Mouse (Mus musculus) thymus, postnatal 10 days (tissue): ENCODE measurements at regions not wholly inside any gene's neighbourhood (a gene's known extent, or its start where the extent isn't known, plus 50 kb on each side); places are given as distances from the start of the nearest gene placed in this dataset.
A peak's percentile ranks its signal among the peaks of the same experiment; 100 is the strongest.

Experiments used
- DNase-seq, 2 experiments: peaks; one replicate each; pipeline ENCODE4 v3.0.0; 2021; ENCODE audit warnings: low spot score in 2 of 2

DNA sequence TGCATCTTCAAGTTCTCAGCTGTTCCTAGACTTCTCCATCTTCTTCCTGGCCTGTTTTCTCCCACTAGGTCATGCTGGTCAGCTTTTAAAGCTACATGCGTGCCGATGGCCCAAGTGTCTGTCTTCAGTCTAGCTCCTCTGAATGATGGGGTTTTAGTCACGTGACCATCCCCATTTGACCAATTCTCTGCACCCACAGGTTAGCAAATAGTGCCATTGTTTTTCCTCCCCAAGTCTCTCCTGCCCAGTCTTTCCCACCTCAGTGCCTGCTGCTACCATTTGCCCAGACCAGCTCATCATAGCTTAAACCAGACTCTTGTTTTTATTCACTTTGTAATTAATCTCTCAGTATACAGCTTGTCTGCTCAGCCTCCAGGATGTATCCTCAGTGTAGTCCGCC is 62.3 kb downstream of the Zfp706 start:
- no peak for DNase-seq

DNA sequence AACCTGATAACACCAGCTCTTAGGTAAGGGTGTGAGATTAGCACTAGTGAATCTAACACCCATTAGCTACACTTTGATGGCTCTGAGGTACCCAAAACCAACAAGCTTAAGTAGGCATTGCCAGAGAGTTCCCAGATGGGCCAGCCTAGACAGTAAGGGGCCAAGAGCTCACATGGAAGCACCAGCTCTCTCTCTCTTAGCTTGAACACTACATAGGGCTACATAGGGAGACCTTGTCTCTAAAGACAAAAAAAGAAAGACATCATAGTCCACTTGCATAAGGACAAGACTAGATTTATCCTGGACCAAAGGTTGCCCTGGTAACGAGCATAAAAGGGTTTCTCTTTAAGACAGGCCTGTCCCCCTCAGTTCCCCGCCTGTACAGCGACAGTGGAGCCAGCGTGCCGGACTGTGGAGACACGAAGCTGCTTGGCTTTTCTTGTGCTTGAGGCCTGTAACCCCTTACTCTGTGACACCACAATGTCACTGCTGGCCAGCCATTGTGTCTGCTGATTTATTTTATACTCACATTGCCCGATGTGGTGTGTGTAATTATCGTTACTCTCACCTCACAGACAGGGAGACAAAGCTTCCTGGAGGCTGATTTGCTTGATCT is 62.9 kb downstream of the Zfp706 start:
- no peak for DNase-seq

DNA sequence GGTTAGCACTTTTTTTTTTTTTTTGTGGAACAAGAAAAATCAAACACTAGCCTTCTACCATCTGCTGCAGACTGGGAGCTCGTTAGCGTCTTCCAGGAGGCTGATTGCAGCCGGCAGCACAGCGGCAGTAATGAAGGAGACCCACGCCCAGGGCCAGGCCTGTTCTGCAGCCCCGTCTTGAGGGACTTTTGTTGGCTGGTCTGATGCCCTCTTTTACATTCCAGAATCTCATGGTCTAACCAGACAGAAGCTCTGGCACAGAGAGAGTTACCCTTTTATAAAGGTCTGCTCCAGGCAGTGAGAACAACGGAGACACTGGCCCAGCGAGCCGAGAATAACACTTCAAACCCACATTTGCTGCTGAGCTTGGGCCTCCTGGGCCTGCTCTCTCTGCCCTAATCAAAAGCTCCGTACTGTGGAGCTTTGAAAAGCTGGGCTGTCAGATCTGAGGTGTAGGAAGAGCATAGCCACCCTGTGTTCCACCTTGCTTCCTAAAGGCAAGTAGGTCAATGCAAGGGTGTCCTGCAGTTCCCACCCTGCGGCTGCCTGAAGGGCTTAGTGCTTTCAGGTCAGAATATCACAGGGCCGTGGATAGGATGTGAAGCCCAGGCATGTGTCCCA is 64.0 kb downstream of the Zfp706 start:
- DNase-seq, result no peak

DNA sequence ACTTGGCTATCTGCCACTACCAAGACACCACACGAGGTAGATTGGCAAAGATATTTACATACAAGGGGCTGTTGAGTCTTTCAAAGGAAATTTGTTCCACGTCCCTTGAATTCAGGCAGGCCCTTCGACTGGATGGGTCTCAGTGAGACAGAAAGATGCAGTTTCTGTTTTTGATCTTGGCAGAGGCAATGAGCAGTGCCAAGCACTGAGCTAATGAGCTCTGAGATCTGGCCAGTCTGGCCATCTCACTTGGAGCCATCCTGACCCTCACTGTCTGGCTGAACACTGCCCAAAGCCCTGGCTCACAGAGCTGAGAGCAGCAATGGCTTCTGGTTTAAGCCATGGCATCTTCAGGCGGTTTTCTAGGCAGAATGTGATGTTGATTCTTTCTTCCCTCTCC is 65.3 kb downstream of the Zfp706 start:
- no peak for DNase-seq

DNA sequence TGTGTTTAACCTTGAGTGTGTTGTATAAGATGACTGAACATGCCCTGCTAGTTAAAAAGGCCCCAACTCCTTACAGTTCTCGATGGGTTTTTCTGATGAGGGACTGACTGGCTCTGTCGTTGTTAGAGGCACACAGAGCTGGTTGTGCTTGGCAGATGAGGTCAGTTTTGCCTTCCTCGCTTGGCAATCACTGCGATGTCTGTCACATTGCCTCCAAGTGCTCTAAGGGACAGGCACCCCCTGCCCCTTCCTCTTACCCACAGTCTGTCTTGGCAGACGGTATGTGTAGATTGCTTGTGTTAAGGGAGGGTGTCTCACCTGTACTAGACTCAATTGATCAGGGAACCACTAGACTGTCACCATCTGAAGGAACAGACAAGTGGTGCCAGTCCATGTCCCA is 65.8 kb downstream of the Zfp706 start:
- DNase-seq, result no peak

DNA sequence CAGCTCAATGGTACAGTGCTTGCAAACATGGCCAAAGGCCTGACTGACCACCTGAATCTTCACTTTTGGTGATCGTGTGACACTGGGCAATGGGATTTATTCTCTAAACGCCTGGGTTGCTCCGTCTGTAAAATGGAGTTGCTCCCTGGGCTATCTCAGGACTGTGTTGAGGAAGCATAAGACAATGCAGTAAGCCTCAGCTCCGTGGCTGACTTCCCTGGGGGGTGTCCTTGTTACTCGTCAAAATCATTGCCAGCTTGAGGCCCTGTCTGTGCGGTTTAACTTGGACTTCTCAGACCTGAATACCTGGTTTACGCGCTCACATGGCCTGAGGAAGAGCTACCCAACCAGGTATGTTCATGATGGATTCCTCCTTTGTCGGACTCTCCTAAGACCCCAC is 68.0 kb downstream of the Zfp706 start:
- no peak for DNase-seq

DNA sequence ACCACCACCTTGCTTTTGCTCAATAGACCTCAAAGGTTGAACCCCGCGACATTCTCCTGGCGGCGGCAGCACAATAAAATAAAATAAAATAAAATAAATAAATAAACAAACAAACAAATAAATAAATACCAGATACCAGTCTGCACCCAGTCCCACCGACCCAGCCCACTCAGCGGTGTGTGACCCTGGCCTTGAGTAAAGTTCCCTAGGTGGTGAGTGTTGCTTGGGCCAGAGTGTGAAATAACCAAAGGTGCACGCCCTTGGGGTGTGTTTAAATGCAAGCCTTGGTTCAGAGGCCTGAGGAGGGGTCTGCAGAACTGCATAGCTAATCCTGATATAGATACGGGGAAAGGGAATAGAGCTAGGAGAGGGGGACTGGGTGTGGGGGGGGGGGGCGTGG is 68.4 kb downstream of the Zfp706 start:
- DNase-seq, result no peak

DNA sequence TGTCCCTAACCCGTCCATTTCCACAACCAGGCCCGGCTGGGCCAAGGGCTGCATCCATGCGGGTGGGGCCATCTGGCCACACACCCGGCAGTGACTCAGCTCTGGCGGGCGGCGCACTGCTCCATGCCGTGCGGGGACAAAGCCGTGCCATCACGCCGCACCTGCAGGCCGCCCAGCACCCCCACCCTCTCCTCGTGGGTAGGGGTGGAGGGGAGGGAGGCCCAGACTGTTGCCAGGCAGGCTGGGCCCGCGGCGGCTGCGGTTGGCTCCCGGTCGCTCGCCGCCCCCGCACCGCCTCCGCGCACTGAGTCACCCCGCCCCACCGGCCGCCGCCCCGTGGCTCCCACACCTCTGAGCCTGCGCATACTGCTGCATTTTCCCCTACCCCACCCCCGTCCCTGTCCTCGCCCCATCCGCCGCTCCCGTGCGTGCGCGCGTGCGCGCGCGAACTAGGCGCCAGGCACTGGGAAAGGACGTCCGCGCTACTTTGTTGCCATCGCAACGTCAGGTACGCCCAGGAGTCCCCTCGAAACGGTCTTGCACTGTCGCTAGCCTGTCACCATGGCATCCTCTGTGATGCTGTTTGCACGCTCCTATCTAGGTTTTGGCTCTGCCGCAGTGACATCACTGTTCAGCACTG is 68.9 kb downstream of the Zfp706 start:
- peak; percentile 87 to 91 for DNase-seq

DNA sequence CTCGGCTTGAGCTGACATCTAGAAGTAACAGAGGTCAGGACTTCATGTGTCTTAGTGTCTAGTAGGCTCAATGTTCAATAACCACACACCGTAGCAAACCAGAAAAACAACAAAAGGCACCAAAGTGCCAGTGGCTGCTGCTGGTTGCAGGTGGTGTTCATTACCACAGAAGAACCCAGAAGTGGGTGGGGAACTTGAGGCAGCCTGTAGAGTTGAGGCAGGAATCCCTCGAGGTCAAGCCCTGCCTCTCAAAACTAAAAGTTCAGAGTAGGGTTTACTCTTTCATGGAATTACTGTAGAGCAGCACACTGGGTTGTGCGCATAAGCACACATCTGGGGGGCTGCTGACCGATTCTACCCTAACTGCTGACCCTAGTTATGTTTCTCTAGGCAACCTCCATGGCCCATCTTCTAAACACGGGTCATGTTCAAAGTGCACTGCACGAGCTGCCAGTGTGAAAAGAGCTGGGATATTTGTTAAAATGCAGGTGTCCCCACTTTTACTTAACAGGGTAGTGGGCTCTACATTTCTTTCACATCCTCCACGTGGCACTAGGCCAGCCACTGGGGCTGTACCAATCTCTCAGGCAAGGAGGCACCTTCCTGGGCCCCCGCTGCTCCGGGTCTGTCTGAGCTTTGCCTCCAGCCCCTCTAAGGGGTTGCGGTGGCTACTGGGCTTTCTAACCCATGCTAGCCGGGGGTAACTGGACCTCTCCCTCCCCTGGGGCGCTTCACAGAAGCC is 69.6 kb downstream of the Zfp706 start:
- DNase-seq, result peak; percentile 40 to 56

DNA sequence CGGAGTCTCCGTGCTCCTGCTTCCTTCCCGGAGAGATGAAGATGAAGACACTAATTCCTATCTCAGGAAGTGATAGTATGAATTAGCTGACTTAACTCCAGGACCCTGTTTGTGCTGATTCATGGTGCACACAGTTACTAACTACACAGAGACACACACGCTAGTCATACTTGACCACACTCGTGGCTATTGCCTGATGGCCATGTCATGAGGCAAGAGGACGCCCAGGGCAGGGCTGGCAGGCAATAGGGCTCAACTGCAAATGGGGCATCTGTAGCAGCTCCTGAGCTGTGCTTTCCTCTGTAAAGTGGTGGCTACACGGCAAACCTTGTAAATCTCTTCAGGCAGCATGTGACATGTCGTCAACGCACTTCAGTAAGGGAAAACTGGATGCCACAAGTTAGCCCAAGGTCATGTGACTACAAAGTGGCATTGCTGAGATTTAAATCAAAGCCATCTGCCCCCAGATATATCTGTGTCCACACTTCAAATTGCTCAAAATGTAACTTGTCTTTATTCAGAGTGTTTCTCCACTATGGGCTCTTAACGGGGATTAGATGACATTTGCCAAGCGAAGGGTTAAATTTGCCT is 70.4 kb downstream of the Zfp706 start:
- no peak for DNase-seq

DNA sequence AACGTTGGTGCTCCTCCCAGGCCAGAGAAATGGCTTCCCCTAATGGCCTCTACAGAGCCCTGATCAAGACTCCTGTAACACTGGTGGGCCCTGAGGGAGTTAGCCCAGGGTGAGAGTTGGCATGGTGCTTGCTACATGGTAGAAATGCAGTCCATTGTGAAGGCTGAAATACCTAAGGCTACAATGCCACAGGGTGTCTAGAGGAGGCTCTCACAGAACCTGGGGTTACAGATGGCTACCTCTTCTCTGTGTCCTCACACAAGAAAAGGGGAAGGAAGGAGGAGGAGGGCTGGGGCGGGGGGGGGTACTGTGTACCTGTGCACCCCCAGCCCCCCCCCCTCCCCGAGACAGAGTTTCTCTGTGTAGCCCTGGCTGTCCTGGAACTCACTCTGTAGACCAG is 72.8 kb downstream of the Zfp706 start:
- no peak for DNase-seq

DNA sequence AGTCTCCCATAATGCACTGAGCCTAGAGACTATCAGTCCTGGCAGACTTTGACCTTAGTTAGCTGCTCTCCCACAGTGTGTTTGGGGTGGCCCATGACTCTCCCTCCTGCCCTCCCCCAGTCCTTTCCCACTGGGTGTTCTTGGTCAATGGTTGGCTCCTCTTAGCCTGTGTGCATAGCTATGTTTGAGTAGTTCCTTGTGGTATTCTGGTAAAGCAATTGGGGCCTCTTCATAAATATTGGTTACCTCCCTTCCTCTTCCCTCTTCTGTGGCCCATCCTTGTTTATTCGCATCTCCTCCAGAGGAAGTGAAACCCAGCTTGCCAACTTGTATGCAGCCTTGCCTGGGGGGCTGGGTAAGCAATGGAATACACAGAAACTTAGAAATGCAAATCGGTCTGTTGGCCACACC is 74.0 kb downstream of the Zfp706 start:
- no peak for DNase-seq

DNA sequence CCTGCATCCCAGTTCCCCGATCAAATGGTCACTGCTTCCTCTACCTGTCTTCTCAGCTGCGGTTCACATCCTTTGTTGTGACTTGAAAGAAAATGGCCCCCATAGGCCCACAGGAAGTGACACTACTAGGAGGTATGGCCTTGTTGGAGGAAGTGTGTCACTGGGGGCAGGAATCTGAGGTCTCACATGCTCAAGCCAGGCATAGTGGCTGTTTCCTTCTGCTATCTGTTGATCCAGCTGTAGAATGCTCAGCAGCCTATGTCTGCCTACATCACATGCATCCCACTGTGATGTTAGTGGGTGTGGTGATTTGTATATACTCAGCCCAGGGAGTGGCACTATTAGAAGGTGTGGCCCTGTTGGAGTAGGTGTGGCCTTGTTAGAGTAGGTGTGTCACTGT is 76.1 kb downstream of the Zfp706 start:
- no peak for DNase-seq

DNA sequence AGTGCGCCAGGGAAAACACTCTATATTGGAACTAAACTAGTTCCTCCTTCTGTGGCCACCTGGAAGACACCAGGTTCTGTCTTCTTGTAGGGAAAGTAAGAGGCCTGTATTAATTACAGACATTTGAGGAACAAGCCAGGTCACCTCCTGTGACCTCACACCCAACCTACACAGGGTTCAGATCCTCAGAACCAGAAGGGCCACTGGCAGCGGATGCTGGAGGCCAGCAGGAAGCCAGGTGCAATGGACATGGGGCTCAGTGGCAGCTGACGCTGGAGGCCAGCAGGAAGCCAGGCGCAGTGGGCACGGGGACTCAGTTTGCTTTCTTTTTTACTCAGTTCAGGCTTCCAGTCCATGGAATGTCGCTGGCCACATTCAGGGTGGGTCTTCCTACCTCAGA is 77.1 kb downstream of the Zfp706 start:
- no peak for DNase-seq

DNA sequence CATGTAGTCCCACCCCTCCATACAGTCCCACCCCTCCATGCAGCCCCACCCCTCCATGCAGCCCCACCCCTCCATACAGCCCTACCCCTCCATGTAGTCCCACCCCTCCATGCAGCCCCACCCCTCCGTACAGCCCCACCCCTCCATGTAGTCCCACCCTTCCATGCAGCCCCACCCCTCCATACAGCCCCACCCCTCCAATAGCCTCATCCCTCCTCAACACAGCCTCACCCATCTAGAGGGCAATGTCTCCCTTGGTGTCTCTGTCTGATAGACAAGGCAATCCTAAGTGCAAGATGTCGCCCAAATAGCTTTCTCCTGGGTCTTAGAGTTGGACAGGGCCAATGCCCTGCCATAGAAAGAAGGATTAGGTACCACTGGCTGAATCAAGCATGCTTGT is 77.8 kb downstream of the Zfp706 start:
- no peak for DNase-seq

DNA sequence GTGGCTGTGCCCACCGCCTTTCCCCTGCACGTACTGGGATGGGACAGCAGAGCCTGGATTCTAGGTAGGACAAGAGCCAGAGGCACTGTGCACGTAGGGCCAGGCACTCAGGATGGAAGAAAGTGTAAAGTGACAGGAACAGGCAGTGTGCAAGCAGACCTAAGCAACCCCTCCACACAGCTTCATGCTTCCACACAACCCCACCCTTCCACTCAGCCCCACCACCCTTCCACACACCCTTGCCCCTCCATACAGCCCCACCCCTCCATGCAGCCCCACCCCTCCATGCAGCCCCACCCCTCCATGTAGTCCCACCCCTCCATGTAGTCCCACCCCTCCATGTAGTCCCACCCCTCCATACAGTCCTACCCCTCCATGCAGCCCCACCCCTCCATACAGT is 78.5 kb downstream of the Zfp706 start:
- DNase-seq, result no peak

DNA sequence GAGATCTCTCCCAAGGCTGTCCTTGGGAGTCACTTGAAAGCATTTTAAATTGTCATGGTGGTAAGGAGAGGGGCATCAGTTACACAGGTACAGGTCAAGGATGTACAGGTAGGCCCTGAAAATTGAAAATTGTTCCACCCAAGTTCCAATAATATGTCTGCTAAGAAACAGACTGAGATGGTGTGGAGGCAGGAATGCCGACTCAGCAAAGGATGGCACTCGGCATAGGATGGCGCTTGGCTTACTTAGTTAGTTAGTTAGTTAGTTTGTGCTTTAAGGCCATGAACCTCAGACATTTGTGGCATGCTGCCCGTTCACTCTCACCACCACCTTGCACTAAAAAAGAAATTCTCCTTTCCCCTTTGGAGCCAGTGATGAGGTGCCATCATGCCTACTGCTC is 78.9 kb downstream of the Zfp706 start:
- no peak for DNase-seq

DNA sequence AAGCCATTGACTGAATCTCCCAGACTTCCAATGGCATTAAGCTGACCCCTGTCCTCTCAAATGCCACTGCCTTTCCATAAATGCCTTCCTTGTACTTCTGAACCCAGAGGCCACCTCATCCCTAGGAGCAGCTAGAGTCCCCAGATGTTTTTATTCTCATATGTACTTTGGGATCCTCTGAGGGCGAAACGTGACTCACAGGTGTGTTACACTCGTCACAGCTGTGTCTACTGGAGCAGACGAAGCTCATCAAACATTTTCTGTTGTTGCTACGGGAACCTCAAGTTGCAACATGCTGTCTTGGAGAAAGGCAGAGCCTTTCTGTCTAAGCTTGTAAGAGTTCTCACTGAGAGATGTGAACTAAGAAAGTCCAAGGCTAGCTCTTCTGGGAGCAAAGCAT is 80.1 kb downstream of the Zfp706 start:
- peak; percentile 11 to 18 for DNase-seq

DNA sequence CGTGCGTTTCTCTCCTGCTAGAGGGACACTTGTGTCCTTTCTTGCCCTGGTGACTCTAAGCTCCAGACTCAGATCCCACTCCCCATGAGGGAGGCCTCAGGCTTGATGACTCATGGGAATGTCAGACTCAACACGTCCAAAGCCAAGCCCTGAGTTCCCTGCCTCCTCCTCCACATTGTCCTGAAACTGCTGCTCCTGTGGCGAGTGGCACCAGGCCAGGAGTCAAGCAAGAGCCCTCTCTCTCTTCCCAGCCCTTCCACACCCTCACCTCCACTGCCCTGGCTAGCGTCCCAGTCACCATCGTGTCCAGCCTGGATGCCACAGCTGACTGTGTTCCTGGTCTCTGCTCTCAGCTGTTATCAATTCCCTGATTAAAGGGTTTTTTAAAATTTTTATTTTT is 83.4 kb downstream of the Zfp706 start:
- DNase-seq, result no peak

DNA sequence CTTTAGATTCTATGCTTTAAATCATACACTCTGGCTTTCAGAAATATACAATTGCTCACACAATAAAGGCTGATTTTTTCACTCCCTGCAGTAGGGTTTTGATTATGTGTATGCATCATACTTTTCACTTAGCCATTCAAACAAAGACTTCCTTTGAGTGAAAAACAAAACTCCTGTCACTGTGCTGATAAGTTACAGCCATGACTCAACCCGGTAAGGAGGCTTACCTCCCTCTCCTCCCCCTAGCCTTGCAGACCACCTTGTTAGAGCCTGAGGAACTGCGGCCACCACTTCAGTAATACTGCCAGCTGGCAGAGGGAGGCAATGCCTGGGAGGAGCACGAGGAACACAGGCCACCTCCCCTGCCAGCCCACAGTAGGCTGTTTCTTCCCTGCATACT is 86.2 kb downstream of the Zfp706 start:
- no peak for DNase-seq

DNA sequence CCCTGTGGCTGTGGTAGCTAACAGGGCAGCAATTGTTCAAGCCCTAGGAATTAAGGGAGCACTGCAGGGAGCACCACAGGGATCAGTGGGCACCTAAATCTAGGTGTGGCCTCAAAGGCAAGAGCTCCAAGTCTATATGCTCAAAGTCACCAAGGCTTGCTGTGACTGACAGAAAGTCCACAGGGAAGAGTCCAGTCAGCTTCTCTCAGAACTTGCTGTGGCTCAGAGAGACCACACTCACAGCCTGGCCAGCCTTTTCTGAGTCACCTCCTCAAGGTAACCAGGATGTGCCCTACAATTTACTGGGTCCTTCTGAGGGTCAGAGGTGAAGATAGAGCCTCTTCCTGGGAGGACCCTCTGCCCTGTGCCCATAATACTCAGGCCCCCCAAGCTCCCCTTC is 86.7 kb downstream of the Zfp706 start:
- DNase-seq, result no peak

DNA sequence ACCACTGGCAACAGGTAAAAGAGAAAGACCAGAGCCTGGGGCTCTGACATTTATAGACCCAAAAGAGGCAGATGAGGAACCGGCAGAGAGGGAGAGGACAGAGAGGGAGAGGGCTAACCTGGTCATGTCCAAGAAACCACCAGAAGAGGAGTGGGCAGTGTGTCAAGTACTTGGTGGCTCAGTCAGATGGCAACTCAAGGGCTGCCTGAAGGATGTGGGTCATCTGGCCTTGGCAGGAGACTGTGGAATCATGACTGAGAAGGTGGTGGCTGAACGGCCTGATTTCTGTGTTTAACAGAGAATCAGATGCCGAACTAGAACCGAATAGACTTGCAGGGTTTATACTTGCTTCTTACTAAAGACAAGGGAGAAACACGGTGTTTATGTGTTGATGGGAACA is 87.9 kb downstream of the Zfp706 start:
- DNase-seq, result no peak

DNA sequence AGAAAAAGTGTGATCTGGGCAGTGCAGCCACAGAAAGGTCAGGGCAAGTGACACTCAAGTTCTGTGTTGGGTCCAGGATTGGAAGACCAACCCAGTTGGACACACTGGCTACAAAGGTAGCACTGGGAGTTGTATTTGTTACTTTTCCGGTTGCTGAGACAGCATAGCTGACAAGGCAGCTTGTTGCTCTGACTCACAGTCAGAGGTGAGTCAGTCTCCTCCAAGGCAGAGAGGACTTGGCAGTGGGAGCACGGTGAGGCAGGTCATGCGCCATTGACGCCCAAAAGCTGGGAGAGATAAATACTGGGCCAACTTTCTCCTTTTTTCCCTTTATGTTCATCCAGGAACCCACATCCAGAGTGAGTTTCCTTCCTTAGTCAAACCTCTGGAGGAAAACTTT is 88.4 kb downstream of the Zfp706 start:
- DNase-seq, result no peak
